Mouse (Mus musculus): Measurements from ENCODE around the gene Mrps5. TPM values are rescaled to one million over a fixed set of nuclear protein-coding genes. Genes with fewer than 3 reads are reported as not detected.

Gene Mrps5
- 42.6 and 64.8 TPM in 2 replicates for polyA plus RNA-seq (2011; ENCODE audit: insufficient read depth, insufficient read length, low replicate concordance, missing spikeins)

- TF ChIP-seq POLR2A (IDR thresholded peaks at IDR 0.05; ENCODE audit: borderline replicate concordance, control insufficient read depth, low read depth, low read length), result peak; percentile 83; the same call in 1 of the 2 replicates
- TF ChIP-seq CTCF (IDR thresholded peaks at IDR 0.05; ENCODE audit: control insufficient read depth, insufficient read depth, low read length), result peak; percentile 32; the same call in 1 of the 2 replicates
- 5% methylated on average over 39 of the region's 39 CpGs for WGBS
- Histone ChIP-seq H3K4me3 (replicated peaks; ENCODE audit: control insufficient read depth, low read depth, low read length) (peak within 1 kb of the TSS; percentile 84), H3K27ac (ENCODE audit: control insufficient read depth, insufficient read depth, low read depth, low read length, poor library complexity) (peak within 1 kb of the TSS; percentile 92), H3K4me1 (ENCODE audit: control insufficient read depth, insufficient read depth, low read length) (peaks cover 3% of the 10 kb centered on the region; the same call in 1 of the 2 replicates)
Observed at GRCm38 (mm10) chr2:127586694-127587513, at the start of gene Mrps5, which contains the start of gene Zfp661. Mrps5 (plus strand) TSS chr2:127587222. Zfp661 (minus strand) TSS chr2:127587094.

- 64% methylated on average over 3 of the region's 3 CpGs for WGBS
Observed at GRCm38 (mm10) chr2:127537548-127537947, 49.5 kb upstream of the Mrps5 start.

GRCm38 (mm10) chr2:127539494-127539893 lies 47.5 kb upstream of the Mrps5 start:
- Histone ChIP-seq H3K4me3 (replicated peaks; ENCODE audit: control insufficient read depth, low read depth, low read length) (no peak overlapping the region), H3K27ac (ENCODE audit: control insufficient read depth, insufficient read depth, low read depth, low read length, poor library complexity) (no peak overlapping the region), H3K4me1 (ENCODE audit: control insufficient read depth, insufficient read depth, low read length) (no peaks in the 10 kb centered on the region)
- TF ChIP-seq CTCF (IDR thresholded peaks at IDR 0.05; ENCODE audit: control insufficient read depth, insufficient read depth, low read length) (peak; percentile 37; the same call in 1 of the 2 replicates), POLR2A (IDR thresholded peaks at IDR 0.05; ENCODE audit: borderline replicate concordance, control insufficient read depth, low read depth, low read length) (no peak)
- 49% methylated on average over 4 of the region's 4 CpGs for WGBS

More at GRCm38 (mm10) chr2:127537548-127537947, 49.5 kb upstream of the Mrps5 start:
- H3K27ac ChIP-seq (ENCODE audit: control insufficient read depth, insufficient read depth, low read depth, low read length, poor library complexity), result no peak overlapping the region
- H3K4me3 ChIP-seq (replicated peaks; ENCODE audit: control insufficient read depth, low read depth, low read length), result no peak overlapping the region
- no peaks in the 10 kb centered on the region for H3K4me1 ChIP-seq (ENCODE audit: control insufficient read depth, insufficient read depth, low read length)
- TF ChIP-seq CTCF (IDR thresholded peaks at IDR 0.05; ENCODE audit: control insufficient read depth, insufficient read depth, low read length), result no peak
- TF ChIP-seq POLR2A (IDR thresholded peaks at IDR 0.05; ENCODE audit: borderline replicate concordance, control insufficient read depth, low read depth, low read length), result no peak

GRCm38 (mm10) chr2:127541185-127541584 lies 45.8 kb upstream of the Mrps5 start, which contains the start of gene Prom2:
Prom2 (minus strand) TSS chr2:127541467.
- Histone ChIP-seq H3K27ac (ENCODE audit: control insufficient read depth, insufficient read depth, low read depth, low read length, poor library complexity) (no peak within 1 kb of the TSS), H3K4me3 (replicated peaks; ENCODE audit: control insufficient read depth, low read depth, low read length) (no peak within 1 kb of the TSS), H3K4me1 (ENCODE audit: control insufficient read depth, insufficient read depth, low read length) (no peaks in the 10 kb centered on the region)
- no peak for TF ChIP-seq CTCF (IDR thresholded peaks at IDR 0.05; ENCODE audit: control insufficient read depth, insufficient read depth, low read length)
- no peak for TF ChIP-seq POLR2A (IDR thresholded peaks at IDR 0.05; ENCODE audit: borderline replicate concordance, control insufficient read depth, low read depth, low read length)
- 37% methylated on average over 29 of the region's 29 CpGs for WGBS

GRCm38 (mm10) chr2:127541697-127542096 lies 45.3 kb upstream of the Mrps5 start:
- Histone ChIP-seq H3K27ac (ENCODE audit: control insufficient read depth, insufficient read depth, low read depth, low read length, poor library complexity) (no peak overlapping the region), H3K4me1 (ENCODE audit: control insufficient read depth, insufficient read depth, low read length) (no peaks in the 10 kb centered on the region), H3K4me3 (replicated peaks; ENCODE audit: control insufficient read depth, low read depth, low read length) (no peak overlapping the region)
- WGBS, result 83% methylated on average over 2 of the region's 2 CpGs
- no peak for TF ChIP-seq POLR2A (IDR thresholded peaks at IDR 0.05; ENCODE audit: borderline replicate concordance, control insufficient read depth, low read depth, low read length)
- no peak for TF ChIP-seq CTCF (IDR thresholded peaks at IDR 0.05; ENCODE audit: control insufficient read depth, insufficient read depth, low read length)

- TF ChIP-seq CTCF (IDR thresholded peaks at IDR 0.05; ENCODE audit: control insufficient read depth, insufficient read depth, low read length) (no peak), POLR2A (IDR thresholded peaks at IDR 0.05; ENCODE audit: borderline replicate concordance, control insufficient read depth, low read depth, low read length) (no peak)
- Histone ChIP-seq H3K4me3 (replicated peaks; ENCODE audit: control insufficient read depth, low read depth, low read length) (no peak overlapping the region), H3K27ac (ENCODE audit: control insufficient read depth, insufficient read depth, low read depth, low read length, poor library complexity) (no peak overlapping the region), H3K4me1 (ENCODE audit: control insufficient read depth, insufficient read depth, low read length) (no peaks in the 10 kb centered on the region)
- 72% methylated on average over 5 of the region's 5 CpGs for WGBS
Observed at GRCm38 (mm10) chr2:127548342-127549074, 38.5 kb upstream of the Mrps5 start.

GRCm38 (mm10) chr2:127549711-127550110 lies 37.3 kb upstream of the Mrps5 start:
- Histone ChIP-seq H3K27ac (ENCODE audit: control insufficient read depth, insufficient read depth, low read depth, low read length, poor library complexity) (no peak overlapping the region), H3K4me1 (ENCODE audit: control insufficient read depth, insufficient read depth, low read length) (no peaks in the 10 kb centered on the region), H3K4me3 (replicated peaks; ENCODE audit: control insufficient read depth, low read depth, low read length) (no peak overlapping the region)
- no peak for TF ChIP-seq CTCF (IDR thresholded peaks at IDR 0.05; ENCODE audit: control insufficient read depth, insufficient read depth, low read length)
- TF ChIP-seq POLR2A (IDR thresholded peaks at IDR 0.05; ENCODE audit: borderline replicate concordance, control insufficient read depth, low read depth, low read length), result no peak

- 57% methylated on average over 1 of the region's 1 CpGs for WGBS
- no peak overlapping the region for H3K4me3 ChIP-seq (replicated peaks; ENCODE audit: control insufficient read depth, low read depth, low read length)
- no peaks in the 10 kb centered on the region for H3K4me1 ChIP-seq (ENCODE audit: control insufficient read depth, insufficient read depth, low read length)
- H3K27ac ChIP-seq (ENCODE audit: control insufficient read depth, insufficient read depth, low read depth, low read length, poor library complexity), result no peak overlapping the region
- no peak for TF ChIP-seq POLR2A (IDR thresholded peaks at IDR 0.05; ENCODE audit: borderline replicate concordance, control insufficient read depth, low read depth, low read length)
- no peak for TF ChIP-seq CTCF (IDR thresholded peaks at IDR 0.05; ENCODE audit: control insufficient read depth, insufficient read depth, low read length)
Observed at GRCm38 (mm10) chr2:127550446-127550845, 36.6 kb upstream of the Mrps5 start.
